Mouse (Mus musculus) forebrain, embryonic 13.5 days (tissue): ENCODE data around the gene Myh9. TPM values are rescaled to one million over a fixed set of nuclear protein-coding genes. Genes with fewer than 3 reads are reported as not detected.

Experiments used
- ATAC-seq: fragments of 200-750 bp; cut with Nextera tagmentation; 2 replicates; pipeline ENCODE4 v1.8.0; 2017
- H3K27ac ChIP-seq: fragments of 300-500 bp; sonication (generic); 2 replicates; pipeline ENCODE4 v1.5.1; 2015; ENCODE audit warnings: inconsistent platforms, mild to moderate bottlenecking, moderate library complexity
- H3K27me3 ChIP-seq: fragments of 300-500 bp; sonication (generic); 2 replicates; pipeline ENCODE4 v1.6.1; 2015; ENCODE audit warnings: mild to moderate bottlenecking, inconsistent platforms
- H3K36me3 ChIP-seq: fragments of 300-500 bp; sonication (generic); 2 replicates; pipeline ENCODE4 v1.6.1; 2015; ENCODE audit warnings: mild to moderate bottlenecking, inconsistent platforms; ENCODE audit not compliant: poor library complexity, severe bottlenecking
- H3K4me1 ChIP-seq: fragments of 300-500 bp; sonication (generic); 2 replicates; pipeline ENCODE4 v1.6.1; 2015; ENCODE audit warnings: inconsistent platforms
- H3K4me2 ChIP-seq: fragments of 300-500 bp; sonication (generic); 2 replicates; pipeline ENCODE4 v1.6.1; 2015; ENCODE audit warnings: inconsistent platforms, mild to moderate bottlenecking, moderate library complexity
- H3K4me3 ChIP-seq: fragments of 300-500 bp; sonication (generic); 2 replicates; pipeline ENCODE4 v1.5.1; 2015; ENCODE audit warnings: mild to moderate bottlenecking, inconsistent platforms
- H3K9ac ChIP-seq: fragments of 300-500 bp; sonication (generic); 2 replicates; pipeline ENCODE4 v1.6.1; 2015; ENCODE audit warnings: mild to moderate bottlenecking, inconsistent platforms
- H3K9me3 ChIP-seq: fragments of 300-500 bp; sonication (generic); replicated peaks from 2 replicates; pipeline ENCODE4 v1.6.1; 2016; ENCODE audit warnings: inconsistent platforms
- WGBS: fragments of 180-500 bp; shearing (Covaris S2); methylation state at CpG from one replicate; pipeline ENCODE4 v1.1.7; 2015; 5-methylcytosine and 5-hydroxymethylcytosine counted together
- polyA plus RNA-seq: library from polyadenylated mRNA; unstranded; fragments of >200 nt; fragmentation: Nextera tagmentation; extraction: Ambion mirVana; gene quantifications from 2 replicates; pipeline ENCODE4 v1.2.1, GENCODE M21; 2015

Myh9 gene
- polyA plus RNA-seq, 1 experiment from 2014 or later: 13.4 TPM

DNA sequence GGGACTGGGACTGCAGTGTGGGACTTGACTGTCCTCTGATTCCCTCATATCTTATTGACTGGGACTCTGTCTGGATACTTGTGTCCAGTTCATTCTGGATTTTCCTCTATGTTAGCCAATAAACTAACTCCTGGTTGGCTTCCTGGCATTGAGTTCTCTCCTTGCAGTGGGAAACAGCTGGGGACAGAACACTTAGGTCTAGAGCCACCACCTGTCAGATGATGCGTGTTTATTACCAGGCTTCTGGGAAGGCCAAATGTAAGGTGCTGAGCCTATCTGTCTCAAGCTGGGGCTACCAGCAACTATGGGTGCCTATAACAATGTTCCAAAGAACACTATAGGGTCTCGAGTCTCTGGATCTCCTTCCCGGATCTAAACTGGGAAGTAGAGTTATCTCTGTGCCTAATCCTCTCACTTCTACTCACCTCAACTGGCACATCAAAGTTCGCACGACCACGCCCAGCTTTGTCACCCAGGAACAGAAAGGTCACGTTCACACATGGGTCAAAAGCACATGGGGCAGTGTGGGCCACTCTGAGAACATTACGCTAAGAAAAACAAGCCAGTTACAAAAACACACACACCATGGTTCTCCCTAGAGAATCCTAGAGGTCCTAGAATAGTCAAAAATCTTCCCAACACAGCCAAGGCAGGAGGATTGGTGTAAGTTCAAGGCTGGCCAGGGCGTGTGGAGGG, 22.2 kb upstream of the Myh9 start:
- Histone ChIP-seq H3K9me3 (no peaks in the 10 kb centered on the region), H3K9ac (no peak overlapping the region), H3K4me1 (no peaks in the 10 kb centered on the region), H3K27ac (no peak overlapping the region), H3K4me3 (no peak overlapping the region), H3K4me2 (no peak overlapping the region), H3K27me3 (no peaks in the 10 kb centered on the region), H3K36me3 (no peaks in the 10 kb centered on the region)
- WGBS: 89% methylated on average over 9 of the region's 9 CpGs
- ATAC-seq: no peak

DNA sequence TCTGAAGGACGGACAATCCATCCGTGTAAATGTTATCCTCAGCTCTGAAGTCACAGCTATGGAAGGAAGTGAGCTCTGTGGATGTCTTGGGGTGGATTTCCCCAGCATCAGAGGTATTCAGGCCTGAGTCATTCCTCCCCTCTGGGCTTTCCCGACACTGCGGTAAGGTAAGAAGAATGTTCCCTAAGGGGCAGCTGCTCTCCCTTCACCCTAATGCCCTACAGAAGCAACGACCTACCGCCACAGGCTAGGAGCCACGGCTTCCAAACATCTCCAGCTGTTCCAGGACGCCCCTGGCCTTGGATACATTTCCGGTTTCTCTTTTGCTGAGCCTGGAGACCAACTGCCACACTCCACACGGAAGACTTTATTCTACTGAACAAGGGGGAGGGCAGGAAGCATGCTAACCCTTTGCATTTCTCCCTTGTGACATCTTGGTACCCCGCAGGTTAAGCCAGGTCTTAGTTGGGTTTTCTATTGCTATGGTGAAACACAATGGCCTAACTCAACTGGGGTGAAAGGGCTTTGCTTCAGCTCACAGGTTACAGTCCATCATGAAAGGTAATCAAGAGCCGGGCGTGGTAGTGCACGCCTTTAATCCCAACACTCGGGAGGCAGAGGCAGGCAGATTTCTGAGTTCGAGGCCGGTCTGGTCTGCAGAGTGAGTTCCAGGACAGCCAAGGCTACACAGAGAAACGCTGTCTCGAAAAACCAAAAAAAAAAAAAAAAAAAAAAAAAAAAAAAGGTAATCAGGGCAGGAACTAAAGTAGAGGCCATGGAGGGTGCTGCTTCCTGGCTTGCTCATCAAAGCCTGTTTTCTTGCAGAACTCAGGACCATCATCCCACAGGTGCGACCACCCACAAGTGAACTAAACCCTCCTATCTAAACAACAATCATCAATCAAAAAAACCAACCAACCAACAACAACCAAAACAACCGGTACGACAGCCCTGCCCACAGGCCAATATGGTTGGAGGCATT, 21.3 kb upstream of the Myh9 start:
- no peaks in the 10 kb centered on the region for H3K9me3 ChIP-seq
- H3K4me3 ChIP-seq: no peak overlapping the region
- H3K27ac ChIP-seq: no peak overlapping the region
- WGBS: 85% methylated on average over 22 of the region's 22 CpGs
- ATAC-seq: no peak
- H3K4me2 ChIP-seq: no peak overlapping the region
- H3K9ac ChIP-seq: no peak overlapping the region
- H3K27me3 ChIP-seq: no peaks in the 10 kb centered on the region
- peaks cover under 1% of the 10 kb centered on the region for H3K4me1 ChIP-seq
- no peaks in the 10 kb centered on the region for H3K36me3 ChIP-seq

DNA sequence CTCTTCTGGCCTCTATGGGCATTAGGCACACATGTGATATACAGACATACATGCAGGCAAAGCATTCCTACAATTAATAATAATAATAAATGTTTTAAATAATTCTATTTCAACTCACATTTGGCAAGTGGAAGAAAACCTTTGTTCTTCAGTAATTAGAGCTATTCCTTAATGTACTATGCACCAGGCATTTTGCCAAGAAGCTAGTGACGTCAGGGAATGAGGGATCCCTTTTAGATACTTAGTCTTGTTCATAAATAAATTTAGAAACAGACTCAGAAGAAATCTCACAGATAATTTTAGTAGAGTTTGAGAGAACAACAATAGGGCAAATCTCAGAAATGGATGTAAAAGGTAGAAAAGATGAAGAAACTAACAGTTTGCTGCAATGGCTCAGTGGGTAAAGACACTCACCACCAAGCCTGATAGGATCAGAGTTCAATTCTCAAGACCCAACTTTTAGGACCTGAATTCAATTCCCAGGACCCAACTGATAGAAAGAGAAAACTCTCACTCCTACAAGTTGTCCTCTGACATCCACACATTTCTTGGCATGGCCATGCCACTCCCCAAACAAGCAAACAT, 18.2 kb upstream of the Myh9 start:
- WGBS: 43% methylated on average over 1 of the region's 1 CpGs
- H3K27ac ChIP-seq: no peak overlapping the region

DNA sequence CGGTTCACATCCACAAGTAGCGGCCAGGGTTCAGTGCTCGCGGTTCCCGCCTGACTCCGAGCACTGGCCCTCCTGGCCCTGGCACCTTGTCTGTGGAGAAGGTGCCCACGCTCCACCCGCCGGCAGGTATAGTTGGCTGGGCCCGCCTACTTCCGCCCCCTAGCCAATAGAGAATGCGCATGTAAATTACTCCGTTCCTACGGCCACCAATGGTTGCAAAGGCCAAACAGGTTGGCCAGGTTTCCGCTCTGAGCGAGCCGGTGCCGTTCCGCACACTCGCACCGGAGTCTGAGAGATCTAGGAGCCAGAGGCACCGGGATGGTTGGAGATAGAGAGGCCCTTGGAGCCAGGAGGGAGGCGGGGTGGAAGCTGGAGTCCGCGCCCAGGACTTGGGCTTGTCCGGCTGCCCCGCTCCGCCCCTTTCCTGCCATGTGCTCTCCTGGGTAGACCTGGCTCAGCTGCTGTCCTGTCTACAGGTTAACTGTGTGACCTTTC, 15.7 kb upstream of the Myh9 start:
- Histone ChIP-seq H3K9ac (peak overlapping the region; percentile 60), H3K4me1 (peaks cover 9% of the 10 kb centered on the region), H3K4me3 (peak overlapping the region; percentile 53), H3K27me3 (no peaks in the 10 kb centered on the region), H3K4me2 (peak overlapping the region; percentile 84), H3K27ac (no peak overlapping the region), H3K36me3 (no peaks in the 10 kb centered on the region), H3K9me3 (no peaks in the 10 kb centered on the region)
- WGBS: 1% methylated on average over 28 of the region's 28 CpGs
- ATAC-seq: peak; percentile 69

More for the DNA sequence above, 18.2 kb upstream of the Myh9 start:
- peaks cover 9% of the 10 kb centered on the region for H3K4me1 ChIP-seq
- H3K4me3 ChIP-seq: no peak overlapping the region
- H3K9ac ChIP-seq: no peak overlapping the region
- no peaks in the 10 kb centered on the region for H3K9me3 ChIP-seq
- no peak overlapping the region for H3K4me2 ChIP-seq
- no peaks in the 10 kb centered on the region for H3K36me3 ChIP-seq
- ATAC-seq: no peak
- no peaks in the 10 kb centered on the region for H3K27me3 ChIP-seq

DNA sequence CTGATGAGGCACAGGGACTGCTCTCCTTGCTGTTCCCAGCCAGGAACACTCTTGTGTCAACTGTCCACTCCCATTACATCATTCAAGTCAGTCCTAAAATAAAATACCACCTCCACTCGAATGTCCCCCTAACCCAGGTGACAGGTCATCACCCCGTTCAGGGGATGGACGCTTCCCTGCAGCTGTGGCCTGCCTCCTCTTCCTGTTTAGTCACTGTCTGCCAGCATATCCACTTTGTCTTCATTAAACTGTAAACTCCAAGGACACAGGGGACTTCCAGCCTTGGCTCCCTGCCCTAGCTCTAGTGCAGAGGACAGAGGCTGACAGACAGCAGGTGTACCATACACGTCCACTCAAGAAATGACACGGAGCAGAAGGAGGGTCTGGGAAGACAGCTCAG, 14.6 kb upstream of the Myh9 start:
- H3K9me3 ChIP-seq: no peaks in the 10 kb centered on the region
- H3K36me3 ChIP-seq: no peaks in the 10 kb centered on the region
- H3K4me1 ChIP-seq: peaks cover 9% of the 10 kb centered on the region
- H3K27me3 ChIP-seq: no peaks in the 10 kb centered on the region
- no peak overlapping the region for H3K27ac ChIP-seq
- H3K9ac ChIP-seq: no peak overlapping the region
- 81% methylated on average over 5 of the region's 5 CpGs for WGBS
- no peak overlapping the region for H3K4me3 ChIP-seq
- ATAC-seq: no peak
- H3K4me2 ChIP-seq: no peak overlapping the region

DNA sequence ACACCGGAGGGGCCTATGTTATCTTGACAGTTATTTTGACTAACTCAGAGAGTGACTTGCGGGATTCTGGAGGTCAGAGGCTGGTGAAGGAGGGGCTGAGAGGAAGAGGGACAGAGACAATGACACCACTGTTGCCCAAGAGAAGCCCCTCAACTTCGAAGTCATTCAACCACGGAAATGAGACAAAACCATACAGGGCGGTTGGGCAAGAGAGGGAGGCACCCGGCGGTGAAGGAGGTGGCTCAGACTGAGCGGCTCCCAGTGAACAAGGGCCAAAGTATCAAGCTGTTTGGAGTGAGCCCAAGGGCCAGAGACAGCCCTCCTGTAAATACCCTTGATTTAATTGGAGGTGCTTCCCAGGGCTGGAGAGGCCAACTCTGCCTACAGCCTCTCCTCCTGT, 13.3 kb upstream of the Myh9 start:
- H3K4me2 ChIP-seq: no peak overlapping the region
- H3K9ac ChIP-seq: no peak overlapping the region
- no peak for ATAC-seq
- no peaks in the 10 kb centered on the region for H3K27me3 ChIP-seq
- no peak overlapping the region for H3K4me3 ChIP-seq
- no peaks in the 10 kb centered on the region for H3K36me3 ChIP-seq
- no peaks in the 10 kb centered on the region for H3K9me3 ChIP-seq
- 64% methylated on average over 8 of the region's 8 CpGs for WGBS
- peaks cover 9% of the 10 kb centered on the region for H3K4me1 ChIP-seq
- H3K27ac ChIP-seq: no peak overlapping the region

DNA sequence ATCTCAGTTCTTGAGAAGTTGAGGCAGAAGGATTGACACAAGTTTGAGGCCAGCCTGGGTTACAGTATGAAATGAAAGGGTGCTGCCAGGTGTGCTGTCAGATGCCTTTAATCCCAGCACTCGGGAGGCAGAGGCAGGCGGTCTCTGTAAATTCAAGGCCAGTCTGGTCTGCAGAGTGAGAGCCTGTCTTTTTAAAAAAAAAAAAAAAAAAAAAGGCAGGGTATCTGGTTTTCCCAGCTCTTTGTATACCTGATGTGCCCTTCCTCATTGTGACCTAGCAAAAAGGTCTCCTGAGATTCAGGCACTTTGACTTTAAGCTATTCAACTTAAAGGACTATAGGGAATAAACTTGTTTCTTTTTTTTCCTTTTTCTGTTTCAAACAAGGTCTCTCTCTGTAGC, 10.0 kb upstream of the Myh9 start:
- H3K9ac ChIP-seq: no peak overlapping the region
- H3K36me3 ChIP-seq: no peaks in the 10 kb centered on the region
- no peak overlapping the region for H3K27ac ChIP-seq
- H3K4me3 ChIP-seq: no peak overlapping the region
- WGBS: 80% methylated on average over 2 of the region's 2 CpGs
- no peak overlapping the region for H3K4me2 ChIP-seq
- no peaks in the 10 kb centered on the region for H3K9me3 ChIP-seq
- no peaks in the 10 kb centered on the region for H3K27me3 ChIP-seq
- ATAC-seq: no peak
- no peaks in the 10 kb centered on the region for H3K4me1 ChIP-seq

DNA sequence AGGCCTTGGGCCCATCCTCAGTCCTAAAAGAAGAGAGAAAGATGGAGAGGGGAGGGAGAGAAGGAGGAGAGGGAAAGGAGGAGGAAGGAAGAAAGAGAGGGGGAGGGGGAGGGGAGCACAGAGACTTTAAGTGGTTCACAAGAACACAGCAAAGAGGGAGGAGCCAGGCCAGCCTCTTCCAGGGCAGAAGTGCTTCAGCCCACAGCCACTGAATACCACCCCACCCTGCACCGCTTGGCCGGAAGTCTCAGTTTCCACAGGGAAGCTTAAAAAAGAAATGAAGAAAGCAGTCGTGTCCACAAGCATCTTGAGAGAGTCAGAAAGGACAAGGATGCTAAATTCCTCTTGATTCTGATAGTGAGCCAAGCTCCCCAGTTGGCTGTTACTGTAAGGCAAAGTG, 9.2 kb upstream of the Myh9 start:
- no peaks in the 10 kb centered on the region for H3K4me1 ChIP-seq
- no peak for ATAC-seq
- H3K9ac ChIP-seq: no peak overlapping the region
- no peaks in the 10 kb centered on the region for H3K27me3 ChIP-seq
- no peaks in the 10 kb centered on the region for H3K9me3 ChIP-seq
- no peak overlapping the region for H3K27ac ChIP-seq
- 44% methylated on average over 3 of the region's 3 CpGs for WGBS
- H3K36me3 ChIP-seq: no peaks in the 10 kb centered on the region
- no peak overlapping the region for H3K4me2 ChIP-seq
- no peak overlapping the region for H3K4me3 ChIP-seq

DNA sequence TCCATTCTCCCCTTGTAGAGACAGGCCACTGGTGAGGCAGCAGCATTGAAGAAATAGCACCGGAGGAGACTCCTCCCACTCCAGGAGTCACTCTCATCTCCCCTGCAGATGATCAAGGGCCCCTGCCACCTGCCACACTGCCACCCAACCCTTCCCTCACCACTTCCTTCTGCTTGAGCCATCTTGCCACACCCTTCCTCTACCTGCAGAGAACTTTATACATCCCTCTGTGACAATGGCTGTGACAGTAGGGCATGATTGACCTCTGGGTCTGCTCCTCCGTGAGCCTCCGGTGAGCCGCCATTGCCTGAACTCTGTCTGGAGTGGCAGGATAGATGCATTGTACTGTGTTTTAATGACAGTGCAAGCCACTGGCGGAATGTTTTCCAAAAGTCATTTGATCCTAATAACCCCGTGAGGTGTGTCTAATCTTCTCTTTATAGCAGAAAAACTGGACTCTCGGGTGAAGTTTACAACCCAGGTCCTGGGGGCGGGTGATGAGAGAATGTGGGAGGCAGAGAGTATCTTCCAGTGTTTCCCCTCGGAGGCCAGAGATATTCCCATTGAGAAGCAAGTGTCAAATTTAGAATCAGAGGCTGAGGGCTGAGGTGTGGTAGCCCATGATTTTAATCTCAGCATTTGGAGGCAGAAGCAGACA, 7.7 kb upstream of the Myh9 start:
- WGBS: 82% methylated on average over 9 of the region's 9 CpGs
- Histone ChIP-seq H3K36me3 (no peaks in the 10 kb centered on the region), H3K27ac (no peak overlapping the region), H3K9ac (no peak overlapping the region), H3K4me2 (no peak overlapping the region), H3K4me1 (no peaks in the 10 kb centered on the region), H3K4me3 (no peak overlapping the region), H3K27me3 (no peaks in the 10 kb centered on the region), H3K9me3 (no peaks in the 10 kb centered on the region)
- no peak for ATAC-seq

DNA sequence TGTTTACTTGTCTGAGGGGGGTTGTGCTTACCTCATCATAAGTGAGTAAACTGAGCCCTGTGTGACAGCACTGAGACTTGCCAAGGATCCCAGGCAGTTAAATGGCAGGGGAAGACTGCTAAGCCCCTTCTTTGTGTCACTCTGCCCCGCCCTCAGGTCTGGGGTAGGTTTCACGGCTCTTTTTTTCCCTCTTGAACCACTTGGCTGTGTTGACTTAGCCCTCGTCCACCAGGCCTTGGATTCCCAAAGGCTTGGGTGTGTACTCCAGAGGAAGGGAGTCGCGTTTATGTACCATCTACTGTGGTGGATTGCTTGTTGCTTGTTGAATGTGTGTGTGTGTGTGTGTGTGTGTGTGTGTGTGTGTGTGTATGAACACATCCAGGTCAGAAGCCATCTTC, 7.1 kb upstream of the Myh9 start:
- Histone ChIP-seq H3K9me3 (no peaks in the 10 kb centered on the region), H3K36me3 (no peaks in the 10 kb centered on the region), H3K4me3 (no peak overlapping the region), H3K27me3 (no peaks in the 10 kb centered on the region), H3K9ac (no peak overlapping the region), H3K27ac (no peak overlapping the region), H3K4me2 (no peak overlapping the region), H3K4me1 (no peaks in the 10 kb centered on the region)
- ATAC-seq: no peak
- WGBS: 64% methylated on average over 5 of the region's 5 CpGs

DNA sequence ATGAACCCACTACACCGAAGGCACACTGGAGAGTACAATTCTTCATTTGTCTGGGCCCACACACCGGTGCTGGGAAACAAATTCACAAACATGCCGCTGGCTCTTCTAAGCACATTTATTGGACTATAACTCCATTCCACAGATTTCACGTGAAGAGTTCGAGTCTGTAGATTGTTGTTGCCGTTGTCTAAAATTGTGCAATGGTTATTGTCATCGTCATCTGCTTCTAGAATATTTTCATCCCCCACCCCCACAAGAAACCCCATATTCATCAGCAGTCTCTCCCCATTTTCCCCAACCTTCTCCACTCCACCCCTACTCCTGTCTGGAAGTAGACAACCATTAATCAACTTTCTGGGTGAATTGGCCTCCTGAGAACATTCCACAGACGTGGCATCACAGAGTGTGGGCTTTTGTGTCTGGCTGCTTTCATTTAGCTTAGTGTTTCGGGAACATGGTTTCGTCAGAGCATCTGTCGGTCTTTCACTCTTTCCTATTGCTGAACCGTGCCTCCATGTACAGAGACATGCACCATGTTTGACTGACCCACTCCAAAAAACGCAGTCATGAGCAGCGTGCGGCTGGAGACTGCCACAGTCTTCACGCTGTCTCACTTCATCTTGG, 6.6 kb upstream of the Myh9 start:
- H3K4me1 ChIP-seq: no peaks in the 10 kb centered on the region
- no peaks in the 10 kb centered on the region for H3K36me3 ChIP-seq
- H3K27ac ChIP-seq: no peak overlapping the region
- H3K4me3 ChIP-seq: no peak overlapping the region
- no peaks in the 10 kb centered on the region for H3K9me3 ChIP-seq
- WGBS: 89% methylated on average over 16 of the region's 16 CpGs
- ATAC-seq: no peak
- no peaks in the 10 kb centered on the region for H3K27me3 ChIP-seq
- no peak overlapping the region for H3K4me2 ChIP-seq
- H3K9ac ChIP-seq: no peak overlapping the region
